Mouse (Mus musculus) heart, embryonic 16.5 days (tissue): ENCODE data around the gene Ano2. TPM values are rescaled to one million over a fixed set of nuclear protein-coding genes. Genes with fewer than 3 reads are reported as not detected.

Source experiments
- ATAC-seq: fragments of 200-750 bp; cut with Nextera tagmentation; replicated peaks from 2 replicates; pipeline ENCODE4 v1.8.0; 2017; ENCODE audit warnings: moderate number of reproducible peaks; ENCODE audit not compliant: insufficient read depth, low FRiP score; ENCODE audit errors: extremely low read depth
- H3K27ac ChIP-seq: fragments of 300-500 bp; sonication (generic); 2 replicates; pipeline ENCODE4 v1.5.1; 2014; ENCODE audit warnings: mild to moderate bottlenecking, low read length, control low read depth, moderate library complexity
- H3K27me3 ChIP-seq: fragments of 300-500 bp; sonication (generic); 2 replicates; pipeline ENCODE4 v1.6.1; 2014; ENCODE audit warnings: low read length, mixed read lengths; ENCODE audit not compliant: control insufficient read depth, insufficient read depth
- H3K36me3 ChIP-seq: fragments of 300-500 bp; sonication (generic); 2 replicates; pipeline ENCODE4 v1.6.1; 2014; ENCODE audit not compliant: control insufficient read depth, insufficient read depth
- H3K4me1 ChIP-seq: fragments of 300-500 bp; sonication (generic); 2 replicates; pipeline ENCODE4 v1.6.1; 2014; ENCODE audit warnings: low read length, mixed read lengths; ENCODE audit not compliant: control insufficient read depth, insufficient read depth
- H3K4me2 ChIP-seq: fragments of 300-500 bp; sonication (generic); 2 replicates; pipeline ENCODE4 v1.6.1; 2014; ENCODE audit warnings: low read depth, mild to moderate bottlenecking, control low read depth, low read length
- H3K4me3 ChIP-seq: fragments of 300-500 bp; sonication (generic); 2 replicates; pipeline ENCODE4 v1.5.1; 2014; ENCODE audit warnings: mild to moderate bottlenecking, control low read depth, low read length
- H3K9ac ChIP-seq: fragments of 300-500 bp; sonication (generic); 2 replicates; pipeline ENCODE4 v1.6.1; 2014; ENCODE audit warnings: low read length, control low read depth
- H3K9me3 ChIP-seq: fragments of 300-500 bp; sonication (generic); replicated peaks from 2 replicates; pipeline ENCODE4 v1.6.1; 2016; ENCODE audit warnings: low read length; ENCODE audit not compliant: control insufficient read depth
- WGBS: fragments of 180-500 bp; shearing (Covaris S2); extraction: QIAGEN DNeasy Blood & Tissue Kit; methylation state at CpG from one replicate; pipeline ENCODE4 v1.1.7; 2014; 5-methylcytosine and 5-hydroxymethylcytosine counted together
- polyA plus RNA-seq: library from polyadenylated mRNA; unstranded; fragments of >200 nt; fragmentation: Nextera tagmentation; extraction: Ambion mirVana; gene quantifications from 2 replicates; pipeline ENCODE4 v1.2.1, GENCODE M21; 2015

Gene Ano2
- polyA plus RNA-seq, 1 experiment from 2014 or later = 0.08 TPM

DNA sequence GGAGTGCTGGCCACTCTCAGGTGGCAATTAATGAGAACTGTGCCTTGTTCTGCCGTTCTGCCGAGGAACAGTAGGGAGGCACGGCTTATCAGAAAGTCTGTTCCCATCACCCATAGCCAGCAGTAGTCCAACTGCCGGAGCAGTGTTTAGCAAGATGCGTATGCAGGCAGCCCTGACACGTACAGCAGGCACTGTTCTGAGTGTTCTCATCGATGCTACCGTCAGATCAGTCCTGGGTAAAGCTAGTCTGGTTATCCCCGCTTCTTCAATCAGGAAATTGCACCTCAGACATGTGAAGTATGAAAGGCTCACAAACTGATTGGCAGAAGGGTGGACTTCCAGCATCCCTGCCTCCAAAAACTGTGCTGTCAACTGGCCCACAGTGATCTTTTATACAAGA is 224.2 kb downstream of the Ano2 start:
- H3K4me1 ChIP-seq = no peaks in the 10 kb centered on the region
- no peaks in the 10 kb centered on the region for H3K9me3 ChIP-seq
- 0 out of 2 replicates have a peak, but pooled peaks cover 1% of the 10 kb centered on the region for H3K27me3 ChIP-seq
- ATAC-seq = no peak
- no peak overlapping the region for H3K9ac ChIP-seq
- 55% methylated on average over 9 of the region's 9 CpGs for WGBS
- H3K4me2 ChIP-seq = no peak overlapping the region
- H3K27ac ChIP-seq = no peak overlapping the region
- no peaks in the 10 kb centered on the region for H3K36me3 ChIP-seq
- no peak overlapping the region for H3K4me3 ChIP-seq

- Histone ChIP-seq H3K27ac (no peak overlapping the region), H3K9ac (no peak overlapping the region)
These were observed 232.5 kb downstream of the Ano2 start for GRCm38 (mm10) chr6:125922746-125923145.

DNA sequence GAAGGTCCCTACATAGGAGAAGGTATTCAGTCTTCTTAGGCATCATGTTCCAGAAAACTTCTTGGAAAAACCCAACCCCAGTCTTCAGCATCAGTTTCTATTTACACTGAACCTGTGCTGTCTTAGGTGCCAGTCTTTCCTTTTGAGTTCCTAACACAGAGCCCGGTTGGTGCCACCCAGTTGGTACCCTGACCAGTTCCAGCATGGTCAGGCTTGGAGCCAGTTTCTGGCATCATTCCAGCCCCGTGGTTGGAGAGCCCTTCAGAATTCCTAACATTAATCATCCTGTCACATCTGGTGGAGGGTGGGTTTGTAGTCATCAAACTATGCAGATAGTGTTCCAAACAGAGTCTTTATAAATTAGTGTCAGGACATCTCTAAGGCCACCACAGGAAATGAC is 234.8 kb downstream of the Ano2 start:
- no peaks in the 10 kb centered on the region for H3K9me3 ChIP-seq
- 67% methylated on average over 2 of the region's 2 CpGs for WGBS
- no peak overlapping the region for H3K4me2 ChIP-seq
- no peak overlapping the region for H3K27ac ChIP-seq
- H3K36me3 ChIP-seq = no peaks in the 10 kb centered on the region
- H3K4me3 ChIP-seq = no peak overlapping the region
- H3K9ac ChIP-seq = no peak overlapping the region
- no peaks in the 10 kb centered on the region for H3K4me1 ChIP-seq
- no peak for ATAC-seq
- no peaks in the 10 kb centered on the region for H3K27me3 ChIP-seq

More at GRCm38 (mm10) chr6:125922746-125923145, 232.5 kb downstream of the Ano2 start:
- Histone ChIP-seq H3K4me1 (no peaks in the 10 kb centered on the region), H3K36me3 (no peaks in the 10 kb centered on the region), H3K4me2 (no peak overlapping the region), H3K4me3 (no peak overlapping the region), H3K27me3 (0 out of 2 replicates have a peak, but pooled peaks cover 2% of the 10 kb centered on the region), H3K9me3 (no peaks in the 10 kb centered on the region)
- no peak for ATAC-seq
- 55% methylated on average over 3 of the region's 3 CpGs for WGBS

GRCm38 (mm10) chr6:125925861-125926260 is 235.6 kb downstream of the Ano2 start:
- H3K36me3 ChIP-seq = no peaks in the 10 kb centered on the region
- 43% methylated on average over 3 of the region's 3 CpGs for WGBS

GRCm38 (mm10) chr6:125931926-125932325 is 241.7 kb downstream of the Ano2 start:
- ATAC-seq = no peak
- WGBS = 67% methylated on average over 7 of the region's 7 CpGs
- no peak overlapping the region for H3K9ac ChIP-seq
- no peaks in the 10 kb centered on the region for H3K4me1 ChIP-seq
- 0 out of 2 replicates have a peak, but pooled peaks cover 2% of the 10 kb centered on the region for H3K27me3 ChIP-seq
- no peak overlapping the region for H3K27ac ChIP-seq
- H3K9me3 ChIP-seq = no peaks in the 10 kb centered on the region
- no peaks in the 10 kb centered on the region for H3K36me3 ChIP-seq
- H3K4me3 ChIP-seq = no peak overlapping the region
- H3K4me2 ChIP-seq = no peak overlapping the region

More at GRCm38 (mm10) chr6:125925861-125926260, 235.6 kb downstream of the Ano2 start:
- Histone ChIP-seq H3K9ac (no peak overlapping the region), H3K9me3 (no peaks in the 10 kb centered on the region), H3K27me3 (no peaks in the 10 kb centered on the region), H3K4me1 (no peaks in the 10 kb centered on the region), H3K4me2 (no peak overlapping the region), H3K4me3 (no peak overlapping the region), H3K27ac (no peak overlapping the region)
- ATAC-seq = no peak

- 16% methylated on average over 3 of the region's 3 CpGs for WGBS
- no peak overlapping the region for H3K4me2 ChIP-seq
- no peak overlapping the region for H3K9ac ChIP-seq
- no peaks in the 10 kb centered on the region for H3K36me3 ChIP-seq
- H3K27me3 ChIP-seq = no peaks in the 10 kb centered on the region
- no peak overlapping the region for H3K27ac ChIP-seq
- H3K4me3 ChIP-seq = no peak overlapping the region
- H3K4me1 ChIP-seq = no peaks in the 10 kb centered on the region
- no peaks in the 10 kb centered on the region for H3K9me3 ChIP-seq
- no peak for ATAC-seq
These were observed 264.7 kb downstream of the Ano2 start for GRCm38 (mm10) chr6:125954965-125955364.

DNA sequence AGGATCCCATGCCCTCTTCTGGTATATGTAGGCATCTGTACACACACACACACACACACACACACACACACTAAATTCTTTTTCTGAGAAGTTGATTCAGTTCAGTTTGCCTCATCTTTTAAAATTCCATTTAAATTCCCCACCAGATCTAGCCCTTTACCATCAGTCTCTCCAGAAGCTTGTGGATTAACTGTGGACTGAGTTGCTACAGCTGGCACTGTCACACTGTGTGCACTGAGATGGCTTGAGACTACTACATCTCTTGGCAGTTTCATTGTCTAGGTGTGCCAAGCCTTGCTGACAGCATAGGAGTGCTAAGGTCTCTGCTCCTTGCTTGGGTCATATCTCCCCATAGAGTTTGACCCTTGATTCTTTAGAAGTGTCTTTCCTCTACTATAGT is 283.3 kb downstream of the Ano2 start:
- Histone ChIP-seq H3K4me2 (no peak overlapping the region), H3K4me1 (no peaks in the 10 kb centered on the region), H3K4me3 (no peak overlapping the region), H3K9ac (no peak overlapping the region), H3K9me3 (no peaks in the 10 kb centered on the region), H3K27me3 (no peaks in the 10 kb centered on the region), H3K27ac (no peak overlapping the region), H3K36me3 (no peaks in the 10 kb centered on the region)
- no peak for ATAC-seq

DNA sequence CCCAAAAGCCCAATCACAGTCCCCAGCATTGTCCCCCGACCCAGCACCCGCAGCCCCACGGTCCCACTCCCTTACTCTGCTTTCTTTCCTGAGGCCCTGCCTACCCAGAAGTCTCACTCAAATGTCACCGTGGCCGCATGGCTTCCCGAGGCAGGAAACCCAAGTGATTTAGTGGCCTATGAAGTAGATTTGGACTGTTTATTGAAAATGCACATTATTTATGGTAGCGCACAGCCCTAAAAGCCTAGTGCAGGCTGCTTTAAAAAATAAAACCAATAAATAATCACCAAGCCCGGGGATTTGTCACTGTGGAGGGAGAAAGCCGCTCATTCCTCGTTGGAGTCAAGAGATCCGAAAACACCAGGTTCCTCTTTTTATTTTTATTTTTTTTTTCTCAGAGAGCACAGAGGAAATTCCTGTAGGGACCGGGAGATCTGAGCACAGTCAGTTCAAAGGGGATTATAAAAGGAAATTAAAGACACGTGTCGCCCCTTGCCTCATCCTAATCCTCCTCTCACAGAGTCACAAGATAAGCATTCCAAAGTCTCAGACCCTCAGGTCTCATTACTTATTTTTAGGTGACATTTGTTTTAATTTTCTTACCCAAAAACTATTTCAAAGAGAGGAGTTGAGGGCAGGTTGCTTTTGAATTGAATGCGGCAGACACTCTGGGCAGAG is 285.7 kb downstream of the Ano2 start:
- Histone ChIP-seq H3K4me1 (no peaks in the 10 kb centered on the region), H3K36me3 (no peaks in the 10 kb centered on the region), H3K4me2 (no peak overlapping the region), H3K27me3 (no peaks in the 10 kb centered on the region), H3K27ac (no peak overlapping the region), H3K4me3 (no peak overlapping the region), H3K9ac (no peak overlapping the region), H3K9me3 (no peaks in the 10 kb centered on the region)
- WGBS = 62% methylated on average over 15 of the region's 15 CpGs
- ATAC-seq = no peak

DNA sequence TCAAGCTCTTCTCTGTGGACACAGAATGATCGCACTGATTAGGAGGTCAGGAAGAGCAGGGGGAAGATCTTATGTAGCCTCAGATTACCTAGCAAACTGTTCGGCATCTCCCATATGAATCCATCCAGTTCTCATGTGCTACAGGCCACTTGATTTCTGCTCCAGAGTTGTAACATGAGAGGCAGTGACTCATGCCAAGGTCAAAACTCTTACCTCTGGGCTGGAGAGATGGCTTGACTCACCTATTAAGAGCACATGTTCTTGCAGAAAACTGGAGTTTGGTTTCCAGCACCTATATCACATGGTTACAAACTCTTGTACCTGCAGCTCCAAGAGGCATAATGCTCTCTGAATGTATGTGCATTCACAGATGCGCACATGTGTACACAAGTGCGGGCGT is 289.4 kb downstream of the Ano2 start:
- ATAC-seq = no peak
- H3K27ac ChIP-seq = no peak overlapping the region
- WGBS = 88% methylated on average over 5 of the region's 5 CpGs
- H3K36me3 ChIP-seq = no peaks in the 10 kb centered on the region
- no peaks in the 10 kb centered on the region for H3K27me3 ChIP-seq
- H3K4me3 ChIP-seq = no peak overlapping the region
- H3K4me2 ChIP-seq = no peak overlapping the region
- H3K9ac ChIP-seq = no peak overlapping the region
- H3K4me1 ChIP-seq = no peaks in the 10 kb centered on the region
- H3K9me3 ChIP-seq = no peaks in the 10 kb centered on the region
